Mouse (Mus musculus): ENCODE results near the gene Zhx3. TPM values are rescaled to one million over a fixed set of nuclear protein-coding genes. Genes with fewer than 3 reads are reported as not detected.
A peak's percentile ranks its signal among the peaks of the same experiment; 100 is the strongest.

Zhx3 gene
- polyA plus RNA-seq, 1 experiment from 2014 or later, result 3.1 TPM

DNA sequence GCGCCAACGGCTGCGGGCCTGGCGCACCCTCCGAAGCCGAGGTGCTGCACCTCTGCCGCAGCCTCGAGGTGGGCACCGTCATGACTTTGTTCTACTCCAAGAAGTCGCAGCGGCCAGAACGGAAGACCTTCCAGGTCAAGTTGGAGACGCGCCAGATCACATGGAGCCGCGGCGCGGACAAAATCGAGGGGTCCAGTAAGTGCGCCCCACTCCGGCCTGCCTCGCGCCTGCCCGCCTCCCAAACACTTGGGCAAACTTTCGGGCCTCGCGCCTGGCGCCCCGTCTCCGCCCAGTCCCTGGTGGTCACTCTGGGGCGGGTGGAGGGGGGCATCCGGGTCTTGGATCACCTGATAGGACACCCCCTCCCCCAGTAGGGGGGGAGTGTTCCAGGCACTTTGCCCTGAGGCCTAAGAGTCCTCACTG, 140.9 kb downstream of the Zhx3 start:
- Histone ChIP-seq H3K4me2 (peak overlapping the region; percentile 98), H3K36me3 (no peaks in the 10 kb centered on the region), H3K9ac (peak overlapping the region; percentile 83), H3K9me3 (replicated peaks) (no peaks in the 10 kb centered on the region), H3K27me3 (replicated peaks) (peaks cover 26% of the 10 kb centered on the region), H3K27ac (peak overlapping the region; percentile 71; the same call in 1 of the 2 replicates), H3K4me3 (peak overlapping the region; percentile 95), H3K4me1 (peaks cover 35% of the 10 kb centered on the region)
- peak; percentile 4; the same call in 1 of the 2 replicates for ATAC-seq
- under 1% methylated on average over 32 of the region's 32 CpGs for WGBS (ENCODE audit: insufficient replicate concordance)

GRCm38 (mm10) chr2:160731117-160731838, 141.5 kb downstream of the Zhx3 start, which contains the start of gene Plcg1:
Gene Plcg1 (plus strand): TSS chr2:160731300.
- Histone ChIP-seq H3K4me3 (peak within 1 kb of the TSS; percentile 95), H3K27me3 (replicated peaks) (peaks cover 26% of the 10 kb centered on the region), H3K4me2 (peak within 1 kb of the TSS; percentile 98), H3K4me1 (peaks cover 35% of the 10 kb centered on the region), H3K27ac (peak within 1 kb of the TSS; percentile 71), H3K9me3 (replicated peaks) (no peaks in the 10 kb centered on the region), H3K36me3 (no peaks in the 10 kb centered on the region), H3K9ac (peak within 1 kb of the TSS; percentile 83)
- ATAC-seq, result peak; percentile 94
- WGBS (ENCODE audit: insufficient replicate concordance), result under 1% methylated on average over 91 of the region's 99 CpGs

GRCm38 (mm10) chr2:160730797-160731116, 142.0 kb downstream of the Zhx3 start:
- Histone ChIP-seq H3K36me3 (peaks cover 2% of the 10 kb centered on the region), H3K27ac (no peak overlapping the region), H3K4me1 (peaks cover 35% of the 10 kb centered on the region), H3K9me3 (replicated peaks) (no peaks in the 10 kb centered on the region), H3K27me3 (replicated peaks) (peaks cover 26% of the 10 kb centered on the region), H3K4me2 (peak overlapping the region; percentile 98), H3K9ac (peak overlapping the region; percentile 83), H3K4me3 (peak overlapping the region; percentile 95)
- WGBS (ENCODE audit: insufficient replicate concordance), result 8% methylated on average over 19 of the region's 19 CpGs
- ATAC-seq, result peak; percentile 28; the same call in 1 of the 2 replicates

DNA sequence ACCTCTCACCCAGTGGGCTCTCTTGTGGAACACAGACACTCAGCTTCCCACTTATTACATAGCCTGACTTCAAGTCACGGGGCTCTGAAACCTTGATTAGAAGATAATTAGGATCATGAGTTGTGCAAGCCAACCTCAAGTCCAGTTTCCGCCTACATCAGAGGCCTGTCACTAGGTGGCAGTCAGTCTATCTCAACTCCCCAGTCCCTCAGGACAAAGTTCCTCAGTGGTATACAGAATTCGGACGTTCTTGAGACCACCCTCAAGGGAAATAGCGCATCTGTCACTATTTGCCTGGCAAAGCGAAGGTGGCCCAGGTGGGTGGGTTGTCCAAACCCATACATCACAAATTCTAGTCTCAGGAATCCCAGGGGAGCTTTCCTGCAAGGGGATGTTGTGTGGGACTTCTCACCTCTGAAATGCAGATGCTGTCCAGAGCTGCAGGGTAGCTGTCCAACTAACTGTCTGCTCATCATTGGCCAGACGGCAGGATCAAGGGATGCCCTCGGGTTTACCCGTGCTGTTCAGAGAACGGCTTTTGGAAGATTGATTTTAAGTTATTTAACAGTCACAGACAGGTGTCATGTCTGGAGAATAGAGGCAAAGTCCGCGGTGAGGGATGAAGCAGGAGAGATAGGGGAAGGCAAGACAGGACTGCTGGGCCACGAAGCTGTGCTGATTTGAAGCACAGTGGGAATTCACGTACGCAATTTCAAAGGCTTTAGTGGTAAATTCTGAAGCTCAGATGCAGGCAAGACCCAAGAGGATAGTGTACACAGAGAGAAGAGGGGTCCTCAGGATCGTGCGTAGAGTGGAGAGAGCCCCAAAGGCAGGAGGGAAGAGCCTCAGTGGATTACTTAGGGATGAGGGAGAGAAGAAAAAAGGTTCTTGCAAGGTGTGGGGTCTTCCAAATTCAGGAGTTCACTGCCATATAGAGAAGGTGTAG, 142.7 kb downstream of the Zhx3 start:
- H3K4me3 ChIP-seq, result peak overlapping the region; percentile 95
- WGBS (ENCODE audit: insufficient replicate concordance), result 23% methylated on average over 17 of the region's 17 CpGs
- H3K36me3 ChIP-seq, result peaks cover 8% of the 10 kb centered on the region
- H3K27me3 ChIP-seq (replicated peaks), result peaks cover 26% of the 10 kb centered on the region
- no peak for ATAC-seq
- peak overlapping the region; percentile 83; the same call in 1 of the 2 replicates for H3K9ac ChIP-seq
- H3K4me1 ChIP-seq, result peaks cover 33% of the 10 kb centered on the region
- no peaks in the 10 kb centered on the region for H3K9me3 ChIP-seq (replicated peaks)
- H3K4me2 ChIP-seq, result peak overlapping the region; percentile 98
- H3K27ac ChIP-seq, result no peak overlapping the region

GRCm38 (mm10) chr2:160729436-160729835, 143.4 kb downstream of the Zhx3 start:
- peaks cover 14% of the 10 kb centered on the region for H3K36me3 ChIP-seq
- ATAC-seq, result no peak
- 68% methylated on average over 2 of the region's 2 CpGs for WGBS (ENCODE audit: insufficient replicate concordance)
- H3K9ac ChIP-seq, result no peak overlapping the region
- H3K4me3 ChIP-seq, result no peak overlapping the region
- no peak overlapping the region for H3K27ac ChIP-seq
- H3K4me1 ChIP-seq, result peaks cover 29% of the 10 kb centered on the region
- H3K9me3 ChIP-seq (replicated peaks), result no peaks in the 10 kb centered on the region
- H3K27me3 ChIP-seq (replicated peaks), result peaks cover 26% of the 10 kb centered on the region
- no peak overlapping the region for H3K4me2 ChIP-seq

- Histone ChIP-seq H3K27me3 (replicated peaks) (peaks cover 26% of the 10 kb centered on the region), H3K36me3 (peaks cover 18% of the 10 kb centered on the region), H3K9ac (no peak overlapping the region), H3K4me3 (no peak overlapping the region), H3K9me3 (replicated peaks) (no peaks in the 10 kb centered on the region), H3K4me1 (peaks cover 26% of the 10 kb centered on the region), H3K4me2 (no peak overlapping the region), H3K27ac (no peak overlapping the region)
- 89% methylated on average over 3 of the region's 3 CpGs for WGBS (ENCODE audit: insufficient replicate concordance)
- no peak for ATAC-seq
These were observed 143.8 kb downstream of the Zhx3 start for GRCm38 (mm10) chr2:160728972-160729371.

DNA sequence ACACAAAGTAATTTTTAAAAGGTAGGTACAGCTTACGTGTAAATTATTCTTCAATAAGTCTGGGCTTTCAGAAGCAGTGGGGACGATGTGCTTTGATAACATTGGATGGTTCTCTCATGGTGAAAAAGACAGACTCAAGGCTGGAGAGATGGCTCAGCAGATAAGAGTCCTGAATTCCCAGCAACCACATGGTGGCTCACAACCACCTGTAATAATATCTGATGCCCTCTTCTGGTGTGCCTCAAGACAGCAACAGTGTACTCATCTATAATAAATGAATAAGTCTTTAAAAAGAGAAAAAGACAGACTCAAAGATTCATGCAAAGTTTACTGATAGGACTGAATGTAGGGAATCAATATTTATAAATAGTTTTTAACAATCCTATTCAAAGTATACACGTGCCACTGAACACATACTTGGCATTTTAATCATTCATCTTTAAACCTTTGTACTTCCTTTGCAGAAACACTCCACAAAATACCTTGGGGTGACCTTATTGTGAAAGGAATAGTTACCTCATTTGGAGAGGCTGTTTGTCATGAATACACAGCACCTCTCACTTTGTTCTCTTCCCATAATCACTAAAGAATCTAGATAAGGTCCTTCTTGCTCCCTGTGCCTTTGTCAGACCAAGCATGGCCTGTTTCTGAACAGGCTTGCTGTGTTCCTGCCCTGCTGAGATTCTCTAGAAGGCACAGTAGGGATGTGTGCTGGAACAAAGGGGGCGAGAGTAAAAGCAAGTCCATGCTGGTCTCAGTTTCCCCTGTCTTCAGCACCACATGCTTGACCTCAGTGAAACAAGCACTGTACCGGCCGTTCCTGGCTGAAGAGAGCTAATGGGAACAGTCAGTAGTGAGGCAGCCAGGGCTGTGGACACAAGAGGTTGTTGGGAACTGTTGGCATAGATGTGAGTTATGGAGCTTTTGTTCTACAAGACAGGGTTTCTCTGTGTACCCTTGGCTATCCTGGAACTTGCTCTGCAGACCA, 146.6 kb downstream of the Zhx3 start:
- no peak for ATAC-seq
- Histone ChIP-seq H3K9me3 (replicated peaks) (no peaks in the 10 kb centered on the region), H3K9ac (no peak overlapping the region), H3K4me2 (no peak overlapping the region), H3K4me1 (peaks cover 7% of the 10 kb centered on the region), H3K27me3 (replicated peaks) (peaks cover 10% of the 10 kb centered on the region), H3K27ac (no peak overlapping the region), H3K4me3 (no peak overlapping the region), H3K36me3 (peaks cover 44% of the 10 kb centered on the region)
- WGBS (ENCODE audit: insufficient replicate concordance), result 80% methylated on average over 6 of the region's 6 CpGs

DNA sequence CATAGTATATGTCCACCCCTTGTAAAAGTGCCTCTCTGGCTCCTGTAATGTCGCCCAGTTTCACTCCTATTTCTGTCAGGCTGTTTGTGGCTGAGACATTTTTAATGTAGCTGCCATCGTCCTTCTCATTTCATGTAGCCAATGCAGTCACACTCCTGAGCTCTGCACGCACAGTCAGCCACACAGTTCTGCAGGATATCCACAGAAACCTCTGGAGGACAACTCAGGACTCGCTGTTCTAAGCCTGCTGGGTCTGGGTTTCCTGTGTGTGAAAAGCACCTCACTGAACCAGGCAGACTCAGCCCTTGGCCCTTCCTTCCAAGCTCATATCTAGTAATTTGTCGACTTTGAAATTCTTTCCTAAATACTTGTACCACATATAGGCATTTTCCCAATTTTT, 148.3 kb downstream of the Zhx3 start:
- H3K4me3 ChIP-seq, result no peak overlapping the region
- H3K4me2 ChIP-seq, result no peak overlapping the region
- peaks cover 60% of the 10 kb centered on the region for H3K36me3 ChIP-seq
- ATAC-seq, result no peak
- no peaks in the 10 kb centered on the region for H3K4me1 ChIP-seq
- no peak overlapping the region for H3K9ac ChIP-seq
- H3K27me3 ChIP-seq (replicated peaks), result no peaks in the 10 kb centered on the region
- H3K9me3 ChIP-seq (replicated peaks), result no peaks in the 10 kb centered on the region
- WGBS (ENCODE audit: insufficient replicate concordance), result 75% methylated on average over 5 of the region's 5 CpGs
- H3K27ac ChIP-seq, result no peak overlapping the region

- 87% methylated on average over 4 of the region's 4 CpGs for WGBS (ENCODE audit: insufficient replicate concordance)
- Histone ChIP-seq H3K27me3 (replicated peaks) (no peaks in the 10 kb centered on the region), H3K9ac (no peak overlapping the region), H3K4me2 (no peak overlapping the region), H3K27ac (no peak overlapping the region), H3K36me3 (peaks cover 67% of the 10 kb centered on the region), H3K9me3 (replicated peaks) (no peaks in the 10 kb centered on the region), H3K4me3 (no peak overlapping the region), H3K4me1 (no peaks in the 10 kb centered on the region)
- ATAC-seq, result no peak
These were observed 149.0 kb downstream of the Zhx3 start for GRCm38 (mm10) chr2:160723613-160724375.

- WGBS (ENCODE audit: insufficient replicate concordance), result 90% methylated on average over 4 of the region's 4 CpGs
- peaks cover 78% of the 10 kb centered on the region for H3K36me3 ChIP-seq
- no peak for ATAC-seq
- no peak overlapping the region for H3K4me3 ChIP-seq
- no peaks in the 10 kb centered on the region for H3K27me3 ChIP-seq (replicated peaks)
- no peak overlapping the region for H3K4me2 ChIP-seq
- no peak overlapping the region for H3K27ac ChIP-seq
- no peaks in the 10 kb centered on the region for H3K4me1 ChIP-seq
- no peak overlapping the region for H3K9ac ChIP-seq
- H3K9me3 ChIP-seq (replicated peaks), result no peaks in the 10 kb centered on the region
These were observed 150.1 kb downstream of the Zhx3 start for GRCm38 (mm10) chr2:160722714-160723113.

- ATAC-seq, result no peak
- H3K4me1 ChIP-seq, result no peaks in the 10 kb centered on the region
- H3K27ac ChIP-seq, result no peak overlapping the region
- H3K4me3 ChIP-seq, result no peak overlapping the region
- H3K9ac ChIP-seq, result no peak overlapping the region
- no peak overlapping the region for H3K4me2 ChIP-seq
- H3K9me3 ChIP-seq (replicated peaks), result no peaks in the 10 kb centered on the region
- 84% methylated on average over 3 of the region's 3 CpGs for WGBS (ENCODE audit: insufficient replicate concordance)
- H3K36me3 ChIP-seq, result peaks cover 97% of the 10 kb centered on the region
- no peaks in the 10 kb centered on the region for H3K27me3 ChIP-seq (replicated peaks)
These were observed 154.0 kb downstream of the Zhx3 start for GRCm38 (mm10) chr2:160718811-160719210.

Data from liver, embryonic 12.5 days (tissue).